Mouse (Mus musculus) hindbrain, embryonic 10.5 days (tissue): ENCODE data around the gene Lgals2. TPM values are rescaled to one million over a fixed set of nuclear protein-coding genes. Genes with fewer than 3 reads are reported as not detected.

Experiments used
- DNase-seq: peaks from one replicate; pipeline ENCODE4 v3.0.0-alpha.2; 2017; ENCODE audit warnings: low spot score
- H3K27ac ChIP-seq: fragments of 300-500 bp; sonication (generic); 2 replicates; pipeline ENCODE4 v1.5.1; 2016; ENCODE audit warnings: mild to moderate bottlenecking, moderate library complexity
- H3K27me3 ChIP-seq: fragments of 300-500 bp; sonication (generic); 2 replicates; pipeline ENCODE4 v1.6.1; 2016; ENCODE audit warnings: mild to moderate bottlenecking; ENCODE audit not compliant: poor library complexity, insufficient read depth, severe bottlenecking
- H3K36me3 ChIP-seq: fragments of 300-500 bp; sonication (generic); 2 replicates; pipeline ENCODE4 v1.6.1; 2016; ENCODE audit warnings: mild to moderate bottlenecking, moderate library complexity
- H3K4me1 ChIP-seq: fragments of 300-500 bp; sonication (generic); replicated peaks from 2 replicates; pipeline ENCODE4 v1.6.1; 2016; ENCODE audit warnings: mild to moderate bottlenecking
- H3K4me3 ChIP-seq: fragments of 300-500 bp; sonication (generic); 2 replicates; pipeline ENCODE4 v1.5.1; 2016; ENCODE audit warnings: mild to moderate bottlenecking, moderate library complexity
- H3K9me3 ChIP-seq: fragments of 300-500 bp; sonication (generic); 2 replicates; pipeline ENCODE4 v1.6.1; 2016; ENCODE audit warnings: mild to moderate bottlenecking, moderate library complexity
- WGBS: fragments of 180-500 bp; shearing (Covaris S2); methylation state at CpG from one replicate; pipeline ENCODE4 v1.1.7; 2016; 5-methylcytosine and 5-hydroxymethylcytosine counted together
- polyA plus RNA-seq: library from polyadenylated mRNA; unstranded; fragments of >200 nt; fragmentation: Nextera tagmentation; extraction: Ambion mirVana; gene quantifications from 2 replicates; pipeline ENCODE4 v1.2.1, GENCODE M21; 2016

The Lgals2 gene
- polyA plus RNA-seq, 1 experiment from 2014 or later: not detected

- peaks cover 12% of the 10 kb centered on the region for H3K27me3 ChIP-seq
- H3K9me3 ChIP-seq: peaks cover 4% of the 10 kb centered on the region; the same call in 1 of the 2 replicates
- H3K27ac ChIP-seq: peak overlapping the region; percentile 92
- 33% methylated on average over 8 of the region's 8 CpGs for WGBS
- H3K4me3 ChIP-seq: no peak overlapping the region
- no peaks in the 10 kb centered on the region for H3K36me3 ChIP-seq
- H3K4me1 ChIP-seq: peaks cover 81% of the 10 kb centered on the region
- peak; percentile 51 for DNase-seq
Measured at GRCm38 (mm10) chr15:78836086-78836621, 19.2 kb downstream of the Lgals2 start.

- Histone ChIP-seq H3K9me3 (peaks cover 4% of the 10 kb centered on the region; the same call in 1 of the 2 replicates), H3K27me3 (peaks cover 5% of the 10 kb centered on the region; the same call in 1 of the 2 replicates), H3K36me3 (no peaks in the 10 kb centered on the region), H3K4me3 (peak overlapping the region; percentile 7), H3K4me1 (peaks cover 76% of the 10 kb centered on the region), H3K27ac (peak overlapping the region; percentile 92)
- 6% methylated on average over 12 of the region's 12 CpGs for WGBS
- DNase-seq: peak; percentile 58
Measured at GRCm38 (mm10) chr15:78835200-78836085, 19.9 kb downstream of the Lgals2 start.

GRCm38 (mm10) chr15:78834233-78835005, 20.9 kb downstream of the Lgals2 start:
- 34% methylated on average over 10 of the region's 10 CpGs for WGBS
- Histone ChIP-seq H3K36me3 (no peaks in the 10 kb centered on the region), H3K4me1 (peaks cover 66% of the 10 kb centered on the region), H3K27me3 (no peaks in the 10 kb centered on the region), H3K4me3 (no peak overlapping the region), H3K9me3 (peaks cover 4% of the 10 kb centered on the region; the same call in 1 of the 2 replicates), H3K27ac (peak overlapping the region; percentile 92)
- DNase-seq: no peak

DNA sequence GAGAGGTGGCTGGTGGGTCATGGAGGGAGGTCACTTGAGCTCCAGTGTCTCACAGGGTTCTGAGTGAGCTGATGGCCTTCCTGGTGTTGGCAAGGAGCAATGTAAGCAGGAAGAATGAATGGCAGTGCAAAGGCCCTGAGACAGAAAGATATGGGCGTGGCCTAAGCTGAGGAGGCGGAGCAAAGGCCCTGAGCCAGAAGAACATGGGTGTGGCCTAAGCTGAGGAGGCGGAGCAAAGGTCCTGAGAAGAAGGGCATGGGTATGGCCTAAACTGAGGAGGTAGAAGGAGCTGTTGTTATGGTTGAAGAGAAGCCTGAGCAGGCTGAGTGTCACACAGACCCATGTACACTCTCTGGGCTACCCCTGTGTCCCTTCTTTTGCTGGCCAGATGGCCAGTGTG, 21.7 kb downstream of the Lgals2 start:
- H3K27me3 ChIP-seq: peaks cover 4% of the 10 kb centered on the region
- H3K27ac ChIP-seq: peak overlapping the region; percentile 92
- peaks cover 58% of the 10 kb centered on the region for H3K4me1 ChIP-seq
- no peak overlapping the region for H3K4me3 ChIP-seq
- DNase-seq: no peak
- no peaks in the 10 kb centered on the region for H3K36me3 ChIP-seq
- WGBS: 90% methylated on average over 3 of the region's 3 CpGs
- H3K9me3 ChIP-seq: peaks cover 4% of the 10 kb centered on the region; the same call in 1 of the 2 replicates

GRCm38 (mm10) chr15:78832701-78833123, 22.6 kb downstream of the Lgals2 start:
- Histone ChIP-seq H3K4me1 (peaks cover 65% of the 10 kb centered on the region), H3K36me3 (no peaks in the 10 kb centered on the region), H3K27ac (peak overlapping the region; percentile 92), H3K4me3 (peak overlapping the region; percentile 21), H3K9me3 (peaks cover 4% of the 10 kb centered on the region; the same call in 1 of the 2 replicates), H3K27me3 (peaks cover 12% of the 10 kb centered on the region)
- 11% methylated on average over 14 of the region's 14 CpGs for WGBS
- DNase-seq: peak; percentile 72

- H3K4me3 ChIP-seq: peak overlapping the region; percentile 21
- no peaks in the 10 kb centered on the region for H3K36me3 ChIP-seq
- peak; percentile 53 for DNase-seq
- WGBS: 47% methylated on average over 19 of the region's 19 CpGs
- H3K27ac ChIP-seq: peak overlapping the region; percentile 92
- peaks cover 4% of the 10 kb centered on the region; the same call in 1 of the 2 replicates for H3K9me3 ChIP-seq
- H3K4me1 ChIP-seq: peaks cover 65% of the 10 kb centered on the region
- peaks cover 19% of the 10 kb centered on the region for H3K27me3 ChIP-seq
Measured at GRCm38 (mm10) chr15:78831720-78832657, 23.3 kb downstream of the Lgals2 start.

GRCm38 (mm10) chr15:78830742-78831719, 24.3 kb downstream of the Lgals2 start:
- Histone ChIP-seq H3K27ac (peak overlapping the region; percentile 92; the same call in 1 of the 2 replicates), H3K4me1 (peaks cover 63% of the 10 kb centered on the region), H3K36me3 (no peaks in the 10 kb centered on the region), H3K9me3 (no peaks in the 10 kb centered on the region), H3K27me3 (peaks cover 24% of the 10 kb centered on the region), H3K4me3 (no peak overlapping the region)
- 73% methylated on average over 10 of the region's 10 CpGs for WGBS
- no peak for DNase-seq

- 90% methylated on average over 1 of the region's 1 CpGs for WGBS
- Histone ChIP-seq H3K36me3 (no peaks in the 10 kb centered on the region), H3K9me3 (no peaks in the 10 kb centered on the region), H3K4me3 (no peak overlapping the region), H3K27me3 (peaks cover 24% of the 10 kb centered on the region), H3K4me1 (peaks cover 49% of the 10 kb centered on the region), H3K27ac (no peak overlapping the region)
- DNase-seq: no peak
Measured at GRCm38 (mm10) chr15:78829636-78830035, 25.7 kb downstream of the Lgals2 start.

DNA sequence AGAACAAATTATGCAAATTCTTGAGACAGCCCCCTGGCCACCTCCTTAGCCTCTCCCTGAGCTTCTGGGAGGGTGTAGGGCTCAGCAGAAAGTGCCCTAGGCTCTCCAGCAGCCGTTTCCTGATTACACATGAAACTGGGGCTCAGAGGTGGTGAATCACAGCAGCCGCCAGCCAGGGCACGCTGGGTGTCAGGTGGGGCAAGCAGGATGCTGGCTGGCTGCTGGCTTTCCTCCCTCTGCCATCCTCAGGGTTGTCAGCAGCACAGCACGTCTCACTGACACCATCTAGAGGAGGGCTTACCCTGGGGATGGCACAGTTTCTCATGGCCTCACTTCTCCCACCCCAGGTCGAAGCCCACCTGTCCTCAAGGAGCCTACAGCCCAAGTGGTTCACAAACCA, 27.0 kb downstream of the Lgals2 start:
- H3K4me1 ChIP-seq: peaks cover 36% of the 10 kb centered on the region
- peaks cover 27% of the 10 kb centered on the region for H3K27me3 ChIP-seq
- DNase-seq: no peak
- H3K27ac ChIP-seq: 0 out of 2 replicates have a peak overlapping the region, but pooled peaks have one; percentile 6
- no peak overlapping the region for H3K4me3 ChIP-seq
- WGBS: 17% methylated on average over 5 of the region's 5 CpGs
- H3K9me3 ChIP-seq: no peaks in the 10 kb centered on the region
- no peaks in the 10 kb centered on the region for H3K36me3 ChIP-seq

DNA sequence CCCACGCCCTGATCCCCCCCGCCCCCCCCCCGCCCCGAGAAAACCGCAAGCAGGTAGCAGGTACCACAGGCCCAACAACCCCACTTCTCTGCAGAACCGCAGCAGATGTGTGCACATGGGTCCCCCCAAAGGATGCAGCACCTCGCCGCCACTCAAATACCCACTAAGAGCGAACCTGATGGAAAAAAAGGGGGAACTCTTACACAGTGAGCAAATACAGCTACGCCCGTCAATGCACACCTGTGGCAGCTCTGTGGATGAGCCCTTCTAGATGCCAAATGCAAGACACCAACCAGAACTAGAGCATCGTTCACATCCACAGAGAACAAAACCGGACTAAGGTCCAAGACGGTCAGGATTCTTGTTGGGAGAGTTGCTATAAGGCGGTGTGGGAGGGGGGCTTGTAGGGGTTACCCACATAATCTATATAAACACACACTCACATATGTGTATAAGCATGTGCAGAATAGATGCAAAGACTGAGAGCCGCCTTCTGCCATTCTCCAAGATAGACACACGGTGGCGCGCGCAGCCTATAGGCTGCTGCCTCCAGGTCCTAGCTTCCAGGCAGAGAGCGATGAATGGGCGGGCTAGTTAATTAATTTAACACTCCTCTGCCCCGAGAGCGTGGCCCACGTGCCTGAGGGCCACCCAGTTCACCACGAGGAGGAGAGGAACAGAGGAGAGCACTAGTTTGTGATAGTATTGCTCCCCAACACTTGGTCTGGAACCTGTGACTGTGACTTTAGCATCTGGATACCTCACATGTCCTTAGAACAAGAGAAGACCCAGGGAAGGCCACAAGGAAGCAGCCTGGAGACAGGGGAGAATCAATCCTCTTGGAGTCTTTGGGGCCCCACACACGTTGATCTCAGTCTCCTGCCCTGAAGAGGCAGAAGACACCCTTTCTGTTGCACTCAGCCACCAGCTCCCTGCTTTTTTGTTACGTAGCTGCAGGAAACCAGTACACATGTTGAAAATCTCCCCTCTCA, 28.8 kb downstream of the Lgals2 start:
- H3K27ac ChIP-seq: peak overlapping the region; percentile 0; the same call in 1 of the 2 replicates
- DNase-seq: peak; percentile 78
- H3K36me3 ChIP-seq: no peaks in the 10 kb centered on the region
- peaks cover 27% of the 10 kb centered on the region for H3K27me3 ChIP-seq
- H3K9me3 ChIP-seq: no peaks in the 10 kb centered on the region
- peaks cover 18% of the 10 kb centered on the region for H3K4me1 ChIP-seq
- 23% methylated on average over 28 of the region's 28 CpGs for WGBS
- no peak overlapping the region for H3K4me3 ChIP-seq
